Mouse (Mus musculus): ENCODE measurements around the gene Slc25a20.

DNA sequence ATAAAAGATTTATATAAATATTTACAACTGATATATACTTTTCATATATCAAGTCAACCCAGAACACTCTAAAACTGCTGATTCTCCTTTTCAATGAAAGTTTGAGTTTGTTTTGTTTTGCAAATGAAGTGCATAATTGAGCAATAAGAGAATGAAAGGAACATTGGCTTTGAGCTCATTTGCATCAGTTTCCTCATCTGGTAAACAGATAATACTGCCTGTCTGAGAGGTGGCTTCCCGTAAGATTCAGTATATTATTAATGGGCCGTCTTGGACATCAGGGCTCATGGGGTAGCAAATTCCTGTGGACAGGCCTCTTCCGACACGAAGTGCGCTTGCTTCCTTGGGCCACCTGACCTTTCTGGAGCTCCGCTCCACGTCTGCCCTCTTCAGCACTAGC is 48.9 kb downstream of the Slc25a20 start:
- TF ChIP-seq CTCF (IDR thresholded peaks at IDR 0.05; ENCODE audit: low read depth, low read length), result no peak
- no peak for TF ChIP-seq POLR2A (IDR thresholded peaks at IDR 0.05; ENCODE audit: extremely low read depth, insufficient read depth, low read length)
